Mouse (Mus musculus) gastrocnemius, adult 2 months (tissue): ENCODE data around the gene Vdr. TPM values are rescaled to one million over a fixed set of nuclear protein-coding genes. Genes with fewer than 3 reads are reported as not detected.
A peak's percentile ranks its signal among the peaks of the same experiment; 100 is the strongest.

Experiments
- DNase-seq: peaks from one replicate; pipeline ENCODE4 v3.0.0; 2022
- H3K27ac ChIP-seq: fragments of 200-600 bp; 2 replicates; pipeline ENCODE4 v1.8.1; 2022; ENCODE audit warnings: mild to moderate bottlenecking
- H3K4me3 ChIP-seq: fragments of 200-600 bp; 2 replicates; pipeline ENCODE4 v1.8.1; 2022; ENCODE audit warnings: mild to moderate bottlenecking, moderate library complexity
- CTCF ChIP-seq: fragments of 200-600 bp; IDR thresholded peaks from 2 replicates; pipeline ENCODE4 v1.8.1; 2022; ENCODE audit warnings: antibody characterized with exemption, mild to moderate bottlenecking, moderate library complexity
- intact Hi-C: fragments of 180-260 bp; cut with DNase I; formaldehyde crosslinking; loops from one replicate; pipeline ENCODE4 v1.15.1; 2025
- total RNA-seq, 2 experiments: library from RNA; stranded (reverse); gene quantifications; 2 replicates each; pipeline ENCODE4 v1.2.3; 2021

The Vdr gene
- total RNA-seq, 2 experiments from 2014 or later, result 0.14 TPM; not detected in 1

GRCm38 (mm10) chr15:97828221-97828842 is 82.1 kb downstream of the Vdr start:
- no peak for DNase-seq
- peak overlapping the region; percentile 85 for H3K4me3 ChIP-seq
- H3K27ac ChIP-seq, result peak overlapping the region; percentile 89
- no peak for TF ChIP-seq CTCF
- intact Hi-C loops, result no loop called here

GRCm38 (mm10) chr15:97827401-97827800 is 83.0 kb downstream of the Vdr start:
- no peak for TF ChIP-seq CTCF
- DNase-seq, result no peak
- intact Hi-C loops, result no loop called here
- H3K27ac ChIP-seq, result peak overlapping the region; percentile 56; the same call in 1 of the 2 replicates
- peak overlapping the region; percentile 28; the same call in 1 of the 2 replicates for H3K4me3 ChIP-seq

DNA sequence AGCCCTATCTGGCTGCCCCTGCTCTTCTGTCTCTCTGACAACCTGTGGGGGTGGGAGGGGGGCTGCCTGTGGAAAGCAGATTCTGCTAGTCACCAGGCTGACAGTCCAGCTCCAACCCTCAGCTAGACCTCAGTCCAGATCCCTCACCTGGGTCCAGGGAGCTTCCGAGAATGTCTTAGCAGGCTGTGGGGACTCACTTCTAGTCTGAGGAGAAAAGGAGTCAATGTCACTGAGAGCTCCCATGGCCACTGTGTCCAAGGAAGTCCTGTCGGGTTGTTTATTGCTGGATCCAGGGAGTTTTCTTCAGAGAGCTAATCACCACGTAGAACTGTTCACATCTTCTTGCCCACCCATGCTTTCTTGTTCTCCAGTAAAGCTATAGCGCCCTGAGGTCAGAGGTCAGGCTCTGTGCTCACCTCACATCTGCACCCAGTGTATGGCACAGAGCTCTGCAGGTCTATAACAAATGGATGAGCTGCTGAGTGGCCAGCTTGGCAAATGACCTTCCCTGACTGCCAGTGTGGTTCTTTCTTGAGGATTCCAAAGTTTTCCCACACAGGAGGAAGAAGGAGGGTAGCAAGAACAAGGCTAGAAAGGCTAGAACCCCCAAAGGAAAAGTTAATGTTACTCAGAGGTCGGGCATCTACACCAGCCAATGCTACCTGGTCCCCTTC is 83.7 kb downstream of the Vdr start:
- no peak for TF ChIP-seq CTCF
- Histone ChIP-seq H3K4me3 (peak overlapping the region; percentile 73), H3K27ac (peak overlapping the region; percentile 89)
- intact Hi-C loops, result no loop called here
- peak; percentile 14 for DNase-seq

DNA sequence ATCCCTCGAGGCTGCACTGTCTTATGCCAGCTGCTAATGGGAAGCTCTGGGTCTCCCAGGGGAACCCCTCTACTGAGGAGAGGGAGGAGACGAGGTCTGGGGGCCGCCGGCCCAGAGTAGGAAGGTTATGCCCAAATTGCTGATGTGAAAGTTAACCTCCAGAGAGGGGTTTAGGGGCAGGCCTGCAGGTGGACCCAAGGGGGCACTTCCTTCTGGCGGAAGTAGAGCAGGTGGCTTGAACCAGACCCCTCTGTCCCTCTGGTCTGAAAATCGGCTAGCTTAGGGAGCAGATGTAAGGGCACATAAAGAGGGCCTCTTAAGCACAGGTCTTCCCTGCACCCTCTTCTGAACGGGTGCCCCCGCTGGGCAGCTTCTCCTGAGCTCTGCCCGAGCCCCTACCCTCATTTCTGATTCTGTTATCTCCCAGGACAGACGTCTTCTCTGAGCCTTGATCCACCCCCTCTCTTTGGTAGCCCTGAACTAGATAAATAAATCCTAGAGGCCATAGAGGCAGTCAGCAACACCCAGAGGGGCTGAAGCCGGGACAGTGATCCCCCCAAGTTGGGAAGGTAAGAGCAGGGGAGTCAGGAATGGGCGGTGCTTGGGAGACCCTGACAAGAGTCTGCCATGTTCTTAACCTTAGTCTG is 84.4 kb downstream of the Vdr start:
- no peak for TF ChIP-seq CTCF
- no peak for DNase-seq
- peak overlapping the region; percentile 73 for H3K4me3 ChIP-seq
- H3K27ac ChIP-seq, result peak overlapping the region; percentile 89
- intact Hi-C loops, result loop anchor here (1.0 kb wide), 1 partner anchor 23 kb away; no protein-coding TSS in a partner anchor

DNA sequence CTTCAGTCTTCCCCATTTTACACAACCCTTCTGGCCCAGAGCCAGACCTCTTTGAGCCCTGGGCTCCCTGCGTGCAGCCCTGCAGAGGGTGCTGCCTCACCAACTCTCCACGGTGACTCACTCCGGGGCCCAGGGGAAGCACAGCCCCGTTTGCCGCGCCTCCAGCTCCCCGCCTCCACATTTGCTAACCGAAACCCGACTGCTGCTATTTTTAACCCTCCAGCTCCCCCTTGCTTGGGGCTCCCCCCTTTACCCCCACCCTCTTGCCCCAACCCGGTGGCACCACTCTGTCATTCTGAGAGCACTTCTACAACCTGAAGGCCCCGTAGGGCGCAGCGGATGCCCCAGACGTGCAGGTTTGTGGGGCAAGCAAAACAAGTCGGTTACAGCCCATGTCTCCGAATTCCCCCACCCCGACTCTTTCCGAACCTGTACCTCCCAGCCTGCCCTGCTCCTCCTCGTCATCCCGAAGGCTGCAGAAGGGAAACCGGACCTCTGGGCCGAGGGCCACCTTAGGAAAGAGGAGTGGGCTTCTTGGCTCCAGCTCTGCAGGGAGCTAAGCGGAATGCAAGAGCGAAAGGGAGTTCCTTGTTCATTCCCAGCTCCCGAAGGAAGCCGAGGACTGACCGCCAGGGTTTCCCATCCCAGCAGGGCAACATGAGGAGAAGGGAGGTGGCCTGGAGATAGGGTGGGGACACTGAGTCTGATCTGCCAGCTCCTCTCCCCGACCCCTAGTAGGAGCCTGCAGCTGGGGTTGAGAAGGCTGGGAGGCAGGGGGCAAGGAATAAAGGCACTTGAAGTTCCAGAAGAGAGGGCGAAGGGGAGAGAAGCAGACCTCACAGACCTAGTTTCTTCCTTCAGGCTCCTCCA is 85.1 kb downstream of the Vdr start:
- peak; percentile 93 for DNase-seq
- H3K27ac ChIP-seq, result peak overlapping the region; percentile 89
- peak overlapping the region; percentile 73 for H3K4me3 ChIP-seq
- TF ChIP-seq CTCF, result peak; percentile 70
- intact Hi-C loops, result loop anchor here (1.0 kb wide), 1 partner anchor 24 kb away; no protein-coding TSS in a partner anchor

GRCm38 (mm10) chr15:97824042-97824441 is 86.4 kb downstream of the Vdr start:
- H3K4me3 ChIP-seq, result peak overlapping the region; percentile 73

GRCm38 (mm10) chr15:97823479-97823878 is 87.0 kb downstream of the Vdr start:
- peak overlapping the region; percentile 73 for H3K4me3 ChIP-seq
- H3K27ac ChIP-seq, result peak overlapping the region; percentile 89
- intact Hi-C loops, result no loop called here
- DNase-seq, result no peak
- TF ChIP-seq CTCF, result no peak

More at GRCm38 (mm10) chr15:97824042-97824441, 86.4 kb downstream of the Vdr start:
- intact Hi-C loops, result loop anchor here (1.0 kb wide), 1 partner anchor 12 kb away; no protein-coding TSS in a partner anchor
- peak; percentile 83 for DNase-seq
- peak overlapping the region; percentile 89 for H3K27ac ChIP-seq
- TF ChIP-seq CTCF, result no peak

DNA sequence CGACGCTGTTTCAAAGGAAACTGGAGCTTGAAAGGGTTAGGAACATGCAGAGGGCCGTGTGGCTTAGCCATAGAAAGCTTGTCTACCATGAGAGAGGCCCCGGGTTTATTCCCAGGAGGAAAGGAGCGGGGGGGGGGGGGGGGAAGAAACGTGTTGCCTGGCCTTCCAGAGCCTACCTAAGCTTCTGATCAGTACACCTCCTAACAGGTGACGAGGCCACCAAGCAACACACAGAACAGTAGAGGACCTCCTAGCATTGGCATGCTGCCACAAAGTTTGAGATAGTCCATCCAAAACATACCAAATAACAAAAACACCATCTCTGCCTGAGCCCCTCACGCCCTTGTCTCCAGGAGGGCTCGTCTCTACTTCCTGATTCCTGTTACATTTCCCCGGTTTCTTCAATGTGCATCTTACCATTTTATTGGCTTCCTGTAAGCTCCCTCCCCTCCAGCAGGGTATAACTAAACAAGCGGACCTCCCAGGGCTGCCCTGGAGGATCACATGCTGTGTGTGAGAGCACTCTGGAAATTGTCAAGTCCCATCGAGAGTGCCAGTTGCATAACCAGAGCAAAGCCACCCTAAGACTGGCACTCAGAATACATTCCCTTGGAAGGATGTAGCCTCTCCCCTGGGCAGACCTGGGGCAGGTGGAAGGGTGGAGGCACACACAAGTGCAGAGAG is 87.7 kb downstream of the Vdr start:
- intact Hi-C loops, result no loop called here
- no peak for TF ChIP-seq CTCF
- Histone ChIP-seq H3K27ac (peak overlapping the region; percentile 89), H3K4me3 (peak overlapping the region; percentile 73)
- no peak for DNase-seq

GRCm38 (mm10) chr15:97821983-97822363 is 88.5 kb downstream of the Vdr start:
- TF ChIP-seq CTCF, result no peak
- peak overlapping the region; percentile 89 for H3K27ac ChIP-seq
- peak overlapping the region; percentile 73 for H3K4me3 ChIP-seq
- peak; percentile 32 for DNase-seq
- intact Hi-C loops, result no loop called here

DNA sequence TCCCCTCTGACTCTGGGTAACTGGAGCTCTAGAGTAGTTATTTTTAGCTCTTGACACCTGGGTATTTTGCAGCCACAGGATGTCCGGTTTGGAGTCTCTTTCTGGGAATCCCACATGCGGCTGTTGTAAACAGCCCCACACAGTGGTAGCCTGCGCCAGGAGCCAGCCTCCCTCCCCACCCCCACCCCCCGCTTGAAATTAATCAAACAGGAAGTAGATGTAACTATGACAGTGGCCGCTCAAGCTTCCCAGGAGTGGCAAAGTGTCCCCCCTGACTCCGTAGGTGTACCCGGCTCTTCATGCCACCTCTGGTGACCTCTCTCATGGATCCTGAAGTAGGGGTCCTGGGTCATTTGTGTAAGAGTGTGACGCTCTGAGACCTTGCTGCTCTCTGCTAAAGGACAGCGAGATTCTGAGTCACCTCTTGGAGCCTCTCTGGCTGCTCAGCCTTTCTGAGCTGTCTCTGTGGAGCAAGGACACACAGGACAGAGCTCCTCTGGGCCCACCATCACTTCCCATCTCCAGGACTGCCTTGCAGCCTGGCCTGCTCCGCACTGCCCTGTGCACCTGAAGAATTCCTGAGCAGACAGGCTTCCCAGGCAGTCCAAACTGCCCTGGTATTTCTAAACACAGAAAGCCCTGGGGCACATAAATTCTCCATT is 89.0 kb downstream of the Vdr start:
- Histone ChIP-seq H3K4me3 (peak overlapping the region; percentile 73), H3K27ac (peak overlapping the region; percentile 89)
- DNase-seq, result peak; percentile 35
- intact Hi-C loops, result no loop called here
- TF ChIP-seq CTCF, result peak; percentile 36

- H3K27ac ChIP-seq, result peak overlapping the region; percentile 89
- intact Hi-C loops, result no loop called here
- no peak for DNase-seq
- no peak for TF ChIP-seq CTCF
- H3K4me3 ChIP-seq, result no peak overlapping the region; the same call in 1 of the 2 replicates
Measured at GRCm38 (mm10) chr15:97819937-97820336, 90.5 kb downstream of the Vdr start.
